Mouse (Mus musculus): ENCODE data around the gene Hoxd3. TPM values are rescaled to one million over a fixed set of nuclear protein-coding genes. Genes with fewer than 3 reads are reported as not detected.

The Hoxd3 gene
- polyA plus RNA-seq, 1 experiment: 0.42 TPM

GRCm38 (mm10) chr2:74720384-74720783, 8.7 kb downstream of the Hoxd3 start:
- no peaks in the 10 kb centered on the region for H3K36me3 ChIP-seq (ENCODE audit: control insufficient read depth, insufficient read depth, low read length)
- no peak overlapping the region for H3K27ac ChIP-seq (ENCODE audit: insufficient read depth, low read depth, low read length)
- H3K27me3 ChIP-seq (ENCODE audit: control insufficient read depth, insufficient read depth, low read length): peaks cover 13% of the 10 kb centered on the region
- 37% methylated on average over 2 of the region's 2 CpGs for WGBS
- TF ChIP-seq POLR2A (IDR thresholded peaks at IDR 0.05; ENCODE audit: low read depth, low read length): no peak
- no peak for TF ChIP-seq CTCF (IDR thresholded peaks at IDR 0.05; ENCODE audit: extremely low read depth, insufficient read length, insufficient replicate concordance, low read depth, low read length)
- H3K4me3 ChIP-seq (ENCODE audit: low read depth, low read length): no peak overlapping the region
- H3K4me1 ChIP-seq (ENCODE audit: control insufficient read depth, insufficient read depth, insufficient read length, low read length): peaks cover 10% of the 10 kb centered on the region

DNA sequence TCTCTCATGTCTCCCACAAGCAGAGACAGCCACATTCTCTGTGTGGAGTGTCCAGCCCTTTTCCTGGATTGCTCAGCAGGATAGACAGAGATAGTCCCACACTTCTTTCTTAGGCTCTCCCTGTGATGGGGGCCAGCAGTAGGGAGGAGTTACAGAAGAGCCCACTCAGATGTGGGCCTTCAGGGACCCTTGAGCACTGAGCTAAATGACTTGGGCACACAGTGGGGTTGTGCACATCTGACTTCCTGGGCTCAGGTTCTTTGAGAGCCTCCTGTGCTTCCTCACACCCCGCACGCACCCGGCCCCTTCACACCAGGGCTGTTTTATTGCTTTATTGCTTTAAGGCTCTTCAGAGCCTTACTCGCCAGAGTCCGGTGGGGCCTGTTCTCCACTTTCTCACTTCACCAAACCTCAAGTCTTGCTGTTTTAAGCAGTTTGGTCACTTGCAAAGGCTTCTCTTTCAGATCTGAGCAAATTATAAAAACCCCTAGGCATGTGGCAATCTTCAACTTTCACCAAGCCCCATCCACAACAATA, 9.3 kb downstream of the Hoxd3 start:
- WGBS: 26% methylated on average over 5 of the region's 5 CpGs
- Histone ChIP-seq H3K4me1 (ENCODE audit: control insufficient read depth, insufficient read depth, insufficient read length, low read length) (peaks cover 8% of the 10 kb centered on the region), H3K27me3 (ENCODE audit: control insufficient read depth, insufficient read depth, low read length) (peaks cover 11% of the 10 kb centered on the region)

DNA sequence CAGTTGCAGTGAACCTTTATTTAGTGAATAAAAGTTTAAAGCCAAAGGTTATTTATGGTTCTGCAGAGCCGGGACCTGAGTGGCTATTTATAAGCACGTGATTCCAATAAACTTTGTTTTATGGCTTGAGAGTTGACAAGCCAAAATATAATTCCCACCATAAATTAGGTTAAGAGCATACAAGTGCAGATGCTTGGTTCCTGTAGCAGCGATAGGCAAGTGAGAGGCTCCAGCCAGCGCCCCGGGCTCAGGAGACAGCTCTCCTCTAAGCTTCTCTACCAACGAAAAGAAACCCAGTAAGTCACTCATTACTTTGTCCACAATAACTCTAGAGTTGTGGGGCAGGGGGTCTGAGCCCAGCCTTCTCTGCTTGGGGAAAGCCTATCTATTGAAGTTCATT, 10.2 kb downstream of the Hoxd3 start:
- Histone ChIP-seq H3K27ac (ENCODE audit: insufficient read depth, low read depth, low read length) (no peak overlapping the region), H3K4me3 (ENCODE audit: low read depth, low read length) (no peak overlapping the region), H3K27me3 (ENCODE audit: control insufficient read depth, insufficient read depth, low read length) (peaks cover 15% of the 10 kb centered on the region), H3K4me1 (ENCODE audit: control insufficient read depth, insufficient read depth, insufficient read length, low read length) (peaks cover 8% of the 10 kb centered on the region), H3K36me3 (ENCODE audit: control insufficient read depth, insufficient read depth, low read length) (no peaks in the 10 kb centered on the region)
- 5% methylated on average over 6 of the region's 6 CpGs for WGBS
- no peak for TF ChIP-seq CTCF (IDR thresholded peaks at IDR 0.05; ENCODE audit: extremely low read depth, insufficient read length, insufficient replicate concordance, low read depth, low read length)

More for the DNA sequence above, 9.3 kb downstream of the Hoxd3 start:
- no peak overlapping the region for H3K27ac ChIP-seq (ENCODE audit: insufficient read depth, low read depth, low read length)
- TF ChIP-seq CTCF (IDR thresholded peaks at IDR 0.05; ENCODE audit: extremely low read depth, insufficient read length, insufficient replicate concordance, low read depth, low read length): no peak
- no peak for TF ChIP-seq POLR2A (IDR thresholded peaks at IDR 0.05; ENCODE audit: low read depth, low read length)
- H3K4me3 ChIP-seq (ENCODE audit: low read depth, low read length): no peak overlapping the region
- H3K36me3 ChIP-seq (ENCODE audit: control insufficient read depth, insufficient read depth, low read length): no peaks in the 10 kb centered on the region

DNA sequence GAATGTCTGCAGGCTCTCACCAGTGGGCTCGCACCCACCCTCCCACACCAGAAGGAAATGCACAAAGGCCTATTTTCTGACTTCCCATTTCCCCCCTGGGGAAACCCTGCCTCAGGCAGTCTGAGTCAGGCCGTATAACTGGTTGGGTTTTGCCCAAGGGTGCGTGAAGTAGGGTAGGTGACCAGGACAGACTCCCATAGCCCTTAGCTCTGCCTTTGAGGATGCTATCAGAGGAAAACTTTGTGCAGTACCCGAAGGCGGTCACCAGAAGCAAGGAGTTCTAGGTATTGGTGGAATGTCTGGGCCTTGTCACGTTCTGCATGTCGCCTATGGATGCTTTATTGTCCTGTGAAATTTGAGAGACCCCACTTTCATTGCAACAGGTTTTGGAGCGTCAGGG, 11.2 kb downstream of the Hoxd3 start:
- no peak overlapping the region for H3K27ac ChIP-seq (ENCODE audit: insufficient read depth, low read depth, low read length)
- 48% methylated on average over 8 of the region's 8 CpGs for WGBS
- H3K36me3 ChIP-seq (ENCODE audit: control insufficient read depth, insufficient read depth, low read length): no peaks in the 10 kb centered on the region
- H3K27me3 ChIP-seq (ENCODE audit: control insufficient read depth, insufficient read depth, low read length): peaks cover 25% of the 10 kb centered on the region
- no peak overlapping the region for H3K4me3 ChIP-seq (ENCODE audit: low read depth, low read length)
- no peak for TF ChIP-seq CTCF (IDR thresholded peaks at IDR 0.05; ENCODE audit: extremely low read depth, insufficient read length, insufficient replicate concordance, low read depth, low read length)
- no peak for TF ChIP-seq POLR2A (IDR thresholded peaks at IDR 0.05; ENCODE audit: low read depth, low read length)
- peaks cover 10% of the 10 kb centered on the region for H3K4me1 ChIP-seq (ENCODE audit: control insufficient read depth, insufficient read depth, insufficient read length, low read length)

DNA sequence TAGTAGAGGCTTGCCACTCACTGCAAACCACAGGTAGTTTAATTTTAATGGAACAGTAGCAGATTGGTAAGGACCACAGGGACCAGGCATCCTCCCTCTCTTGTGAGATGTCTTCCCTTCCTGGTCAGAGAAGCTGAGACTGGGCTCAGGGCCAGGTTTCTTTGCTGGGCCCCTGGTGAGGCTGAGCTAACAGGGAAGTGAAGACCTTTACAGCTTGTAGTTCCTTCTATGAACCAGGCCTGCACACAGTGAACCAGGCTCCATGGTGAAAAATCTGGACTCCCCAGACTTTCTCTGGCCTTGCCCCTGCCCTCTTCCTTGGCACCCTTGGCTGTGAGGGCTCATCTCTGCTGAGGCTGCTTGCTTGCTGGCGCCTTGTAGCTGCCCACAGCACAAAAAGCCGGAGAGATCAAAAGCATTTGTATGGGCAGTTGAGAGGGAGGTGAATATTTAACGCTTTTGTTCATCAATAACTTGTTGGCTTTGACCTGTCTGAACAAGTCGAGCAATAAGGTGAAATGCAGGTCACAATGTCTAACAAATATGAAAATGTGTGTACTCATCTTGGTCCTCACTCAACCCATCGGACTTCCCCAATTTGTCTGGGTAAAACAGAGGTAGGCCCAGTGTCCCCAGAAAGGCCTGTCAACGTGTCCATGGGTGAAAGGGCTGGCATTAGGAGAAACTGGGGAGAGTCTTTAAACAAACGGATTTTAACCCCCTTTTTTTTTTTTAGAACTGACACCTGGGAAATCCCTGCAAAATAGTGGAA, 12.7 kb downstream of the Hoxd3 start:
- 35% methylated on average over 7 of the region's 7 CpGs for WGBS
- peaks cover 31% of the 10 kb centered on the region for H3K27me3 ChIP-seq (ENCODE audit: control insufficient read depth, insufficient read depth, low read length)
- no peaks in the 10 kb centered on the region for H3K36me3 ChIP-seq (ENCODE audit: control insufficient read depth, insufficient read depth, low read length)

GRCm38 (mm10) chr2:74725171-74725570, 13.4 kb downstream of the Hoxd3 start:
- H3K4me1 ChIP-seq (ENCODE audit: control insufficient read depth, insufficient read depth, insufficient read length, low read length): peaks cover 10% of the 10 kb centered on the region
- H3K4me3 ChIP-seq (ENCODE audit: low read depth, low read length): no peak overlapping the region
- WGBS: 41% methylated on average over 17 of the region's 17 CpGs
- H3K36me3 ChIP-seq (ENCODE audit: control insufficient read depth, insufficient read depth, low read length): no peaks in the 10 kb centered on the region
- peaks cover 32% of the 10 kb centered on the region for H3K27me3 ChIP-seq (ENCODE audit: control insufficient read depth, insufficient read depth, low read length)
- H3K27ac ChIP-seq (ENCODE audit: insufficient read depth, low read depth, low read length): no peak overlapping the region
- TF ChIP-seq POLR2A (IDR thresholded peaks at IDR 0.05; ENCODE audit: low read depth, low read length): no peak
- TF ChIP-seq CTCF (IDR thresholded peaks at IDR 0.05; ENCODE audit: extremely low read depth, insufficient read length, insufficient replicate concordance, low read depth, low read length): no peak

More for the DNA sequence above, 12.7 kb downstream of the Hoxd3 start:
- Histone ChIP-seq H3K27ac (ENCODE audit: insufficient read depth, low read depth, low read length) (no peak overlapping the region), H3K4me1 (ENCODE audit: control insufficient read depth, insufficient read depth, insufficient read length, low read length) (peaks cover 10% of the 10 kb centered on the region), H3K4me3 (ENCODE audit: low read depth, low read length) (no peak overlapping the region)
- TF ChIP-seq POLR2A (IDR thresholded peaks at IDR 0.05; ENCODE audit: low read depth, low read length) (no peak), CTCF (IDR thresholded peaks at IDR 0.05; ENCODE audit: extremely low read depth, insufficient read length, insufficient replicate concordance, low read depth, low read length) (no peak)

GRCm38 (mm10) chr2:74726551-74726950, 14.8 kb downstream of the Hoxd3 start, which contains the start of gene Gm28230:
Gene Gm28230 (plus strand): TSS chr2:74726728.
- peak within 1 kb of the TSS; percentile 23 for H3K4me3 ChIP-seq (ENCODE audit: low read depth, low read length)
- H3K27ac ChIP-seq (ENCODE audit: insufficient read depth, low read depth, low read length): no peak within 1 kb of the TSS
- H3K27me3 ChIP-seq (ENCODE audit: control insufficient read depth, insufficient read depth, low read length): peaks cover 40% of the 10 kb centered on the region
- H3K4me1 ChIP-seq (ENCODE audit: control insufficient read depth, insufficient read depth, insufficient read length, low read length): peaks cover 6% of the 10 kb centered on the region
- no peaks in the 10 kb centered on the region for H3K36me3 ChIP-seq (ENCODE audit: control insufficient read depth, insufficient read depth, low read length)
- 48% methylated on average over 5 of the region's 5 CpGs for WGBS
- TF ChIP-seq CTCF (IDR thresholded peaks at IDR 0.05; ENCODE audit: extremely low read depth, insufficient read length, insufficient replicate concordance, low read depth, low read length) (no peak), POLR2A (IDR thresholded peaks at IDR 0.05; ENCODE audit: low read depth, low read length) (no peak)

Measured in small intestine, adult 2 months (tissue).